Mouse (Mus musculus) heart, embryonic 10.5 days (tissue): ENCODE data around the gene Lamb2. TPM values are rescaled to one million over a fixed set of nuclear protein-coding genes. Genes with fewer than 3 reads are reported as not detected.

Experiments used
- polyA plus RNA-seq: library from polyadenylated mRNA; unstranded; fragments of >200 nt; fragmentation: Nextera tagmentation; extraction: Ambion mirVana; gene quantifications from 2 replicates; pipeline ENCODE4 v1.2.1, GENCODE M21; 2016

Lamb2 gene
- polyA plus RNA-seq, 1 experiment from 2014 or later = 46.3 TPM

Other genes starting within 250 kb of the Lamb2 start
- 128 and 197 TPM in 2 replicates for gene Dag1, start 215.8 kb upstream of the Lamb2 start, polyA plus RNA-seq
- 21.4 and 24.2 TPM in 2 replicates for gene Nicn1, start 189.3 kb upstream of the Lamb2 start, polyA plus RNA-seq
- 15.3 and 16.1 TPM in 2 replicates for gene Amt, start 182.9 kb upstream of the Lamb2 start, polyA plus RNA-seq
- 277 and 285 TPM in 2 replicates for gene Rhoa, start 173.6 kb upstream of the Lamb2 start, polyA plus RNA-seq
- gene Tcta, start 173.6 kb upstream of the Lamb2 start, polyA plus RNA-seq = 28.2 and 30.3 TPM in 2 replicates
- gene Gpx1, start 140.8 kb upstream of the Lamb2 start, polyA plus RNA-seq = 1,031 and 1,079 TPM in 2 replicates
- 114 and 122 TPM in 2 replicates for gene Usp4, start 131.9 kb upstream of the Lamb2 start, polyA plus RNA-seq
- 0.34 TPM in 2 replicates for gene 1700102P08Rik, start 86.9 kb upstream of the Lamb2 start, polyA plus RNA-seq
- gene Ccdc36, start 51.3 kb upstream of the Lamb2 start, polyA plus RNA-seq = 1.1 and 1.5 TPM in 2 replicates
- gene BC048562, start 43.3 kb upstream of the Lamb2 start, polyA plus RNA-seq = not detected in 2 replicates
- gene Ccdc71, start 19.2 kb upstream of the Lamb2 start, polyA plus RNA-seq = 46.6 and 61.1 TPM in 2 replicates
- 86.8 and 106 TPM in 2 replicates for gene Klhdc8b, start 18.2 kb upstream of the Lamb2 start, polyA plus RNA-seq
- gene Usp19, start 10.9 kb downstream of the Lamb2 start, polyA plus RNA-seq = 78.6 and 84.1 TPM in 2 replicates
- gene Qars, start 28.0 kb downstream of the Lamb2 start, polyA plus RNA-seq = 83.2 and 95.8 TPM in 2 replicates
- gene Qrich1, start 37.1 kb downstream of the Lamb2 start, polyA plus RNA-seq = 117 and 129 TPM in 2 replicates
- 155 and 194 TPM in 2 replicates for gene Impdh2, start 80.5 kb downstream of the Lamb2 start, polyA plus RNA-seq
- 50.5 and 58.6 TPM in 2 replicates for gene Ndufaf3, start 87.7 kb downstream of the Lamb2 start, polyA plus RNA-seq
- gene Dalrd3, start 90.2 kb downstream of the Lamb2 start, polyA plus RNA-seq = 106 and 122 TPM in 2 replicates
- gene Wdr6, start 99.0 kb downstream of the Lamb2 start, polyA plus RNA-seq = 99.6 and 105 TPM in 2 replicates
- 13.2 and 20.6 TPM in 2 replicates for gene P4htm, start 117.9 kb downstream of the Lamb2 start, polyA plus RNA-seq
- gene Arih2, start 169.7 kb downstream of the Lamb2 start, polyA plus RNA-seq = 50.3 and 52.0 TPM in 2 replicates
- 53.0 and 53.7 TPM in 2 replicates for gene Slc25a20, start 182.4 kb downstream of the Lamb2 start, polyA plus RNA-seq
- gene Prkar2a, start 209.6 kb downstream of the Lamb2 start, polyA plus RNA-seq = 26.5 and 29.1 TPM in 2 replicates